ENCODE assay signal across 13 mouse cellular contexts in the genomic region with DNA sequence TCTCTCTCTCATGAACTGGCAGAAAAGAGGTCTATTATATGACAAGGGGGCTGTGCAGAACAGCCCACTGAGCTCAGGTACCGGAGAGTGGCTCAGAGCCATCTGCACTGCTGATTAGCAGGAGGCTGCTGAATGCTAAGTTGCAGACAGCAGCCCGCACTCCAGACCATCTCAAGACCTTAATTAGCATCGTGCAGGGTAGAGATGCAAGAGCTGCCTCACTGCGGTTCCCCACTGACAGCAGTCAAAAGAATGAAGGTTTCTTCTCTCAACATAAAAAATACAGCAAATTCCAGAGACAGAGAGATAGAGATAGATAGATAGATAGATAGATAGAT. TPM values are rescaled to one million over a fixed set of nuclear protein-coding genes. Genes with fewer than 3 reads are reported as not detected.
DNase-seq lines count a peak whose midpoint lies in the region; ATAC-seq and TF ChIP-seq lines count a peak whose summit lies in the region.
"Had no signal": no experiment of that assay in that cellular context is flagged by ENCODE, and none has a peak within 500 bp of the region (broad histone marks: within the 10 kb centered on the region; RNA-seq: fewer than 3 reads in every experiment).

No protein-coding gene starts in this region.

- no peaks in the 10 kb centered on the region for H3K36me3 ChIP-seq in heart, embryonic 15.5 days
- no peaks in the 10 kb centered on the region for H3K36me3 ChIP-seq in heart, embryonic 11.5 days (ENCODE audit: control insufficient read depth, insufficient read depth, low read length)
- H3K36me3 ChIP-seq in midbrain, embryonic 13.5 days, result no peaks in the 10 kb centered on the region
- H3K36me3 ChIP-seq in midbrain, embryonic 11.5 days (ENCODE audit: control insufficient read depth, insufficient read depth, low read length), result no peaks in the 10 kb centered on the region
- H3K36me3 ChIP-seq in midbrain, postnatal 0 days (ENCODE audit: insufficient read depth, low read length), result no peaks in the 10 kb centered on the region
- H3K36me3 ChIP-seq: embryonic facial prominence, embryonic 15.5 days; lung, embryonic 15.5 days had no signal

- DNase-seq in midbrain, embryonic 11.5 days (ENCODE audit: low spot score, missing footprints), result no peak
- DNase-seq in midbrain, postnatal 0 days (ENCODE audit: low spot score), result peak; percentile 9
- DNase-seq in frontal cortex, postnatal 10 days (ENCODE audit: low spot score in 2 of 2), result no peak
- DNase-seq: cerebellum, adult 9-11 months; heart, postnatal 4 days; retina, postnatal 1 day; thymus, adult 18-20 months had no signal

- peak overlapping the region; percentile 51 for H3K4me2 ChIP-seq in heart, embryonic 15.5 days
- no peak overlapping the region for H3K4me2 ChIP-seq in heart, embryonic 11.5 days
- no peak overlapping the region; the same call in 1 of the 2 replicates for H3K4me2 ChIP-seq in midbrain, embryonic 13.5 days (replicated peaks)
- no peak overlapping the region for H3K4me2 ChIP-seq in midbrain, embryonic 11.5 days
- H3K4me2 ChIP-seq in midbrain, postnatal 0 days (ENCODE audit: low read depth, low read length, poor library complexity, severe bottlenecking), result no peak overlapping the region
- H3K4me2 ChIP-seq: embryonic facial prominence, embryonic 15.5 days; lung, embryonic 15.5 days had no signal

- H3K4me3 ChIP-seq in heart, embryonic 15.5 days, result peak overlapping the region; percentile 21
- H3K4me3 ChIP-seq in heart, embryonic 11.5 days (ENCODE audit: low read depth, low read length), result no peak overlapping the region
- H3K4me3 ChIP-seq in midbrain, embryonic 13.5 days (replicated peaks), result no peak overlapping the region
- H3K4me3 ChIP-seq in midbrain, embryonic 11.5 days (ENCODE audit: low read depth, low read length), result no peak overlapping the region
- no peak overlapping the region for H3K4me3 ChIP-seq in midbrain, postnatal 0 days (ENCODE audit: low read depth, low read length)
- H3K4me3 ChIP-seq: embryonic facial prominence, embryonic 15.5 days; lung, embryonic 15.5 days had no signal

- no peak for TF ChIP-seq CTCF in midbrain, postnatal 0 days (IDR thresholded peaks at IDR 0.05)

- no peak overlapping the region for H3K9ac ChIP-seq in heart, embryonic 15.5 days
- no peak overlapping the region for H3K9ac ChIP-seq in heart, embryonic 11.5 days (ENCODE audit: low read depth, low read length)
- H3K9ac ChIP-seq in midbrain, embryonic 13.5 days (replicated peaks), result no peak overlapping the region
- no peak overlapping the region for H3K9ac ChIP-seq in midbrain, embryonic 11.5 days (ENCODE audit: low read length)
- H3K9ac ChIP-seq in midbrain, postnatal 0 days (replicated peaks; ENCODE audit: low read length, poor library complexity, severe bottlenecking), result no peak overlapping the region
- H3K9ac ChIP-seq: embryonic facial prominence, embryonic 15.5 days; lung, embryonic 15.5 days had no signal

- H3K9me3 ChIP-seq in heart, embryonic 15.5 days (replicated peaks), result no peaks in the 10 kb centered on the region
- H3K9me3 ChIP-seq in heart, embryonic 11.5 days (replicated peaks; ENCODE audit: control insufficient read depth, low read length), result no peaks in the 10 kb centered on the region
- no peaks in the 10 kb centered on the region for H3K9me3 ChIP-seq in midbrain, embryonic 13.5 days
- no peaks in the 10 kb centered on the region for H3K9me3 ChIP-seq in midbrain, embryonic 11.5 days (ENCODE audit: control insufficient read depth, low read length)
- no peaks in the 10 kb centered on the region for H3K9me3 ChIP-seq in midbrain, postnatal 0 days (ENCODE audit: low read length)
- H3K9me3 ChIP-seq: embryonic facial prominence, embryonic 15.5 days; lung, embryonic 15.5 days had no signal

- no peak for ATAC-seq in heart, embryonic 15.5 days (replicated peaks; ENCODE audit: insufficient number of reproducible peaks, insufficient read depth, low FRiP score, low read depth)
- ATAC-seq in heart, embryonic 11.5 days (replicated peaks; ENCODE audit: insufficient number of reproducible peaks, low FRiP score, low TSS enrichment), result no peak
- 0 out of 2 replicates have a peak, but pooled peaks have one; percentile 55 for ATAC-seq in midbrain, embryonic 13.5 days
- no peak for ATAC-seq in midbrain, embryonic 11.5 days (ENCODE audit: low FRiP score)
- peak; percentile 25 to 32; a peak in 1 of 4 replicates for ATAC-seq in hematopoietic stem cell, adult 5-6 weeks (replicated peaks in 1 of 2; ENCODE audit: insufficient read depth in 1 of 2, low FRiP score in 2 of 2, low TSS enrichment in 1 of 2, low read depth in 1 of 2, poor library complexity in 2 of 2, severe bottlenecking in 2 of 2)
- ATAC-seq in midbrain, postnatal 0 days (ENCODE audit: low FRiP score), result no peak

- no peaks in the 10 kb centered on the region for H3K27me3 ChIP-seq in heart, embryonic 15.5 days
- H3K27me3 ChIP-seq in heart, embryonic 11.5 days (ENCODE audit: control insufficient read depth, insufficient read depth, low read length), result no peaks in the 10 kb centered on the region
- H3K27me3 ChIP-seq in midbrain, embryonic 13.5 days, result no peaks in the 10 kb centered on the region
- no peaks in the 10 kb centered on the region for H3K27me3 ChIP-seq in midbrain, embryonic 11.5 days (ENCODE audit: control insufficient read depth, insufficient read depth, low read length)
- no peaks in the 10 kb centered on the region for H3K27me3 ChIP-seq in midbrain, postnatal 0 days (ENCODE audit: insufficient read depth, low read length)
- H3K27me3 ChIP-seq: embryonic facial prominence, embryonic 15.5 days; lung, embryonic 15.5 days had no signal

- 32% methylated on average over 4 of the region's 4 CpGs for WGBS in heart, embryonic 15.5 days
- 38% methylated on average over 4 of the region's 4 CpGs for WGBS in heart, embryonic 11.5 days (ENCODE audit: insufficient replicate concordance)
- WGBS in midbrain, embryonic 13.5 days, result 31% methylated on average over 4 of the region's 4 CpGs
- WGBS in midbrain, embryonic 11.5 days, result 49% methylated on average over 4 of the region's 4 CpGs
- WGBS in midbrain, postnatal 0 days, result 24% methylated on average over 4 of the region's 4 CpGs

- H3K4me1 ChIP-seq in heart, embryonic 15.5 days (replicated peaks), result no peaks in the 10 kb centered on the region; the same call in 1 of the 2 replicates
- no peaks in the 10 kb centered on the region for H3K4me1 ChIP-seq in heart, embryonic 11.5 days (ENCODE audit: control insufficient read depth, insufficient read depth, low read length)
- H3K4me1 ChIP-seq in midbrain, embryonic 13.5 days (replicated peaks), result peaks cover 6% of the 10 kb centered on the region; the same call in 1 of the 2 replicates
- no peaks in the 10 kb centered on the region for H3K4me1 ChIP-seq in midbrain, embryonic 11.5 days (ENCODE audit: control insufficient read depth, insufficient read depth, low read length)
- no peaks in the 10 kb centered on the region for H3K4me1 ChIP-seq in midbrain, postnatal 0 days (ENCODE audit: insufficient read depth, low read length)
- H3K4me1 ChIP-seq: embryonic facial prominence, embryonic 15.5 days; lung, embryonic 15.5 days had no signal

- H3K27ac ChIP-seq in heart, embryonic 15.5 days, result no peak overlapping the region
- no peak overlapping the region for H3K27ac ChIP-seq in heart, embryonic 11.5 days (ENCODE audit: low read depth, low read length)
- H3K27ac ChIP-seq in midbrain, embryonic 13.5 days, result peak overlapping the region; percentile 7; the same call in 1 of the 2 replicates
- no peak overlapping the region for H3K27ac ChIP-seq in midbrain, embryonic 11.5 days (ENCODE audit: low read depth, low read length)
- no peak overlapping the region for H3K27ac ChIP-seq in midbrain, postnatal 0 days (ENCODE audit: low read depth, low read length)
- H3K27ac ChIP-seq: embryonic facial prominence, embryonic 15.5 days; lung, embryonic 15.5 days had no signal

RNA-seq across cellular contexts. Expression of gene Cit, which starts 45.2 kb away (rescaled TPM):
- polyA plus RNA-seq in heart, embryonic 15.5 days (2015; fragmentation: Nextera tagmentation; extraction: Ambion mirVana), result 19.9 and 20.9 TPM in 2 replicates
- 21.8 and 33.1 TPM in 2 replicates for polyA plus RNA-seq in heart, embryonic 11.5 days (2014; fragmentation: Nextera tagmentation; extraction: Ambion mirVana)
- 19.8 and 21.1 TPM in 2 replicates for polyA plus RNA-seq in midbrain, embryonic 13.5 days (2015; fragmentation: Nextera tagmentation; extraction: Ambion mirVana)
- 27.6 and 30.7 TPM in 2 replicates for polyA plus RNA-seq in midbrain, embryonic 11.5 days (2014; fragmentation: Nextera tagmentation; extraction: Ambion mirVana)
- 30.9 and 36.9 TPM in 2 replicates for total RNA-seq in hematopoietic stem cell, adult 5-6 weeks (2017)
- 34.7 and 39.2 TPM in 2 replicates for total RNA-seq in midbrain, postnatal 0 days (2014; rRNA removed)
- 31.6 and 35.9 TPM in 2 replicates for polyA plus RNA-seq in midbrain, postnatal 0 days (2015; fragmentation: Nextera tagmentation; extraction: Ambion mirVana)

Comparison
In these comparisons a context has a peak if more than half of its experiments do, and no peak if none do; other contexts are left out.
1. ATAC-seq: peak in midbrain, embryonic 13.5 days (single experiment) and hematopoietic stem cell, adult 5-6 weeks (2 of 2); none in heart, embryonic 15.5 days (single experiment), heart, embryonic 11.5 days (single experiment), midbrain, embryonic 11.5 days (single experiment) and midbrain, postnatal 0 days (single experiment).